In the genomic region with DNA sequence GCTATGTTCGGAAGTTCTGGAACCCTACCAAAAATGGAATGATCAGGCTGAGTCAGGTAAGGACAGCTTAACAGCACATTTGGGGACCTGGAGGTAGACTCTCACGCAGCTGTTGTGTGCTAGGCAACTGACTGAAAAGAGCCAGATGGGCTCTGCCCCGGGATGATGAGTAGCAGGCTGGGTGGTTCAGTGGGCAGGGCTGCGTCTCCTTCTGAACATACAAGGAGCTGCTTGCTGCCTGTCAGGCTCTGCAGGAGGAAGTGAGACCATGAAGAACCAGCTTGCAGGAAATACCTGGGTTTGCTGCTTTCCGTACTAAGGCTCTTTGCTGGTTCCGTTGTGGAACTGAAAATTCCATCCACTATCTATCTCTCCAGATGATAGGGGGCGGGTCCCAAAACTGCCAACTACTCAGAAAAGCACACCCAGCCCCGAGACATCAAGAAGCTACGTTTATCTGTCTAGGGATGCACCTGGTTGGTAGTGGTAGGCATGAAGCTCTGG, we compare ENCODE assay signal across 13 mouse cellular contexts. TPM values are rescaled to one million over a fixed set of nuclear protein-coding genes. Genes with fewer than 3 reads are reported as not detected.
DNase-seq lines count a peak whose midpoint lies in the region; ATAC-seq and TF ChIP-seq lines count a peak whose summit lies in the region.
"Had no signal": no experiment of that assay in that cellular context is flagged by ENCODE, and none has a peak within 500 bp of the region (broad histone marks: within the 10 kb centered on the region; RNA-seq: fewer than 3 reads in every experiment).

No protein-coding gene starts in this region.

- no peak overlapping the region for H3K4me2 ChIP-seq in heart, embryonic 12.5 days
- H3K4me2 ChIP-seq in liver, embryonic 14.5 days (ENCODE audit: low read depth), result peak overlapping the region; percentile 57
- no peak overlapping the region for H3K4me2 ChIP-seq in hindbrain, embryonic 11.5 days (replicated peaks; ENCODE audit: low read depth, low read length)
- H3K4me2 ChIP-seq in hindbrain, embryonic 14.5 days (replicated peaks), result no peak overlapping the region
- H3K4me2 ChIP-seq: neural tube, embryonic 15.5 days had no signal

- H3K9me3 ChIP-seq in heart, embryonic 12.5 days (replicated peaks), result 0 out of 2 replicates have a peak, but pooled peaks cover 5% of the 10 kb centered on the region
- H3K9me3 ChIP-seq in liver, embryonic 14.5 days (ENCODE audit: control insufficient read depth, low read length), result no peaks in the 10 kb centered on the region
- no peaks in the 10 kb centered on the region for H3K9me3 ChIP-seq in hindbrain, embryonic 11.5 days (ENCODE audit: control insufficient read depth, low read length)
- no peaks in the 10 kb centered on the region for H3K9me3 ChIP-seq in hindbrain, embryonic 14.5 days (ENCODE audit: control insufficient read depth, low read length)
- H3K9me3 ChIP-seq: neural tube, embryonic 15.5 days had no signal

- H3K27me3 ChIP-seq in heart, embryonic 12.5 days (replicated peaks), result no peaks in the 10 kb centered on the region
- no peaks in the 10 kb centered on the region for H3K27me3 ChIP-seq in heart, adult 2 months (ENCODE audit: control insufficient read depth, insufficient read depth, low read length)
- H3K27me3 ChIP-seq in liver, embryonic 14.5 days (ENCODE audit: control insufficient read depth, insufficient read depth, low read length), result no peaks in the 10 kb centered on the region
- no peaks in the 10 kb centered on the region for H3K27me3 ChIP-seq in hindbrain, embryonic 11.5 days (ENCODE audit: control insufficient read depth, insufficient read depth, low read length)
- H3K27me3 ChIP-seq in hindbrain, embryonic 14.5 days (ENCODE audit: control insufficient read depth, insufficient read depth, low read length), result no peaks in the 10 kb centered on the region
- H3K27me3 ChIP-seq: neural tube, embryonic 15.5 days had no signal

- intact Hi-C loops in heart, adult 2 months (cut with DNase I), result no loop called here

- H3K4me1 ChIP-seq in heart, embryonic 12.5 days (replicated peaks), result peaks cover 45% of the 10 kb centered on the region
- H3K4me1 ChIP-seq in heart, adult 2 months (ENCODE audit: control insufficient read depth, insufficient read depth, low read length), result peaks cover 10% of the 10 kb centered on the region
- peaks cover 13 to 27% of the 10 kb centered on the region in 2 experiments for H3K4me1 ChIP-seq in liver, embryonic 14.5 days (replicated peaks; ENCODE audit: control insufficient read depth in 2 of 2, insufficient read depth in 2 of 2, low read length in 1 of 2)
- no peaks in the 10 kb centered on the region for H3K4me1 ChIP-seq in hindbrain, embryonic 11.5 days (replicated peaks; ENCODE audit: control insufficient read depth, insufficient read depth, low read length)
- 0 out of 2 replicates have a peak, but pooled peaks cover 2% of the 10 kb centered on the region for H3K4me1 ChIP-seq in hindbrain, embryonic 14.5 days (replicated peaks; ENCODE audit: control insufficient read depth, insufficient read depth, low read length)
- H3K4me1 ChIP-seq: neural tube, embryonic 15.5 days had no signal

- ATAC-seq in heart, embryonic 12.5 days (ENCODE audit: insufficient number of reproducible peaks, low FRiP score), result 0 out of 2 replicates have a peak, but pooled peaks have one; percentile 34
- ATAC-seq in erythroblast, adult 5-6 weeks (replicated peaks; ENCODE audit: low FRiP score, poor library complexity, severe bottlenecking), result peak; percentile 78
- peak; percentile 93 for ATAC-seq in liver, embryonic 14.5 days (ENCODE audit: insufficient read depth)
- ATAC-seq in hindbrain, embryonic 11.5 days (ENCODE audit: low FRiP score), result no peak
- no peak for ATAC-seq in hindbrain, embryonic 14.5 days (ENCODE audit: low FRiP score)
- ATAC-seq: activated CD4-positive, CD25-positive, alpha-beta regulatory T cell, adult 4 months; inflammation-experienced regulatory T-cells, adult 6 months had no signal

- WGBS in heart, embryonic 12.5 days, result 45% methylated on average over 9 of the region's 9 CpGs
- 38% methylated on average over 9 of the region's 9 CpGs for WGBS in heart, adult 2 months
- 12% methylated on average over 9 of the region's 9 CpGs for WGBS in liver, embryonic 14.5 days (ENCODE audit: insufficient replicate concordance)
- WGBS in hindbrain, embryonic 11.5 days, result 82% methylated on average over 9 of the region's 9 CpGs
- 81% methylated on average over 9 of the region's 9 CpGs for WGBS in hindbrain, embryonic 14.5 days

- H3K27ac ChIP-seq in heart, embryonic 12.5 days (ENCODE audit: poor library complexity, severe bottlenecking), result no peak overlapping the region
- no peak overlapping the region for H3K27ac ChIP-seq in heart, adult 2 months
- H3K27ac ChIP-seq in liver, embryonic 14.5 days, result peak overlapping the region; percentile 38
- H3K27ac ChIP-seq in hindbrain, embryonic 11.5 days (ENCODE audit: low read depth, low read length), result no peak overlapping the region
- no peak overlapping the region for H3K27ac ChIP-seq in hindbrain, embryonic 14.5 days
- H3K27ac ChIP-seq: neural tube, embryonic 15.5 days had no signal

- TF ChIP-seq EP300 in heart, adult 2 months (IDR thresholded peaks at IDR 0.05; ENCODE audit: insufficient read depth, low read depth, low read length), result no peak
- TF ChIP-seq EP300 in liver, embryonic 14.5 days (IDR thresholded peaks at IDR 0.05; ENCODE audit: low read depth), result peak; percentile 80

- no peak for DNase-seq in heart, adult 2 months
- DNase-seq in liver, embryonic 14.5 days (ENCODE audit: low read depth in 3 of 3, low spot score in 3 of 3), result peak in 1 of 3 experiments; percentile 80
- peak; percentile 62 to 74 for DNase-seq in right cerebral cortex, postnatal 36 days (ENCODE audit: low spot score in 2 of 2)
- DNase-seq in hindbrain, embryonic 11.5 days (ENCODE audit: low spot score), result no peak
- DNase-seq in hindbrain, embryonic 14.5 days (ENCODE audit: low spot score), result no peak
- no peak for DNase-seq in adrenal gland, adult 2 months
- DNase-seq: kidney, postnatal 4 days had no signal

- H3K79me2 ChIP-seq in heart, adult 2 months (replicated peaks; ENCODE audit: control insufficient read depth, insufficient read depth, low read length), result no peaks in the 10 kb centered on the region

- no peak for TF ChIP-seq POLR2A in heart, adult 2 months (IDR thresholded peaks at IDR 0.05; ENCODE audit: insufficient read depth, low read depth, low read length)

- TF ChIP-seq CTCF in heart, adult 2 months (IDR thresholded peaks at IDR 0.05), result no peak
- TF ChIP-seq CTCF in liver, embryonic 14.5 days (IDR thresholded peaks at IDR 0.05; ENCODE audit: low read depth), result 0 out of 2 replicates have a peak, but pooled peaks have one; percentile 8

- no peak overlapping the region for H3K4me3 ChIP-seq in heart, embryonic 12.5 days
- H3K4me3 ChIP-seq in heart, adult 2 months, result no peak overlapping the region
- H3K4me3 ChIP-seq in liver, embryonic 14.5 days (ENCODE audit: insufficient read depth in 1 of 2, low read depth in 2 of 2, low read length in 2 of 2), result peak overlapping the region; percentile 4 to 17; a peak in 2 of 4 replicates
- no peak overlapping the region for H3K4me3 ChIP-seq in hindbrain, embryonic 11.5 days (ENCODE audit: low read depth, low read length)
- H3K4me3 ChIP-seq in hindbrain, embryonic 14.5 days (replicated peaks; ENCODE audit: low read length), result no peak overlapping the region
- H3K4me3 ChIP-seq: megakaryocyte, embryonic 14.5 days; neural tube, embryonic 15.5 days had no signal

- no peak overlapping the region for H3K9ac ChIP-seq in heart, embryonic 12.5 days
- H3K9ac ChIP-seq in heart, adult 2 months (ENCODE audit: low read depth, low read length), result no peak overlapping the region
- H3K9ac ChIP-seq in liver, embryonic 14.5 days (replicated peaks), result peak overlapping the region; percentile 38
- H3K9ac ChIP-seq in hindbrain, embryonic 11.5 days (ENCODE audit: low read depth, low read length), result no peak overlapping the region
- H3K9ac ChIP-seq in hindbrain, embryonic 14.5 days, result no peak overlapping the region
- H3K9ac ChIP-seq: neural tube, embryonic 15.5 days had no signal

- no peaks in the 10 kb centered on the region for H3K36me3 ChIP-seq in heart, embryonic 12.5 days
- H3K36me3 ChIP-seq in heart, adult 2 months (ENCODE audit: control insufficient read depth, insufficient read depth, low read length), result no peaks in the 10 kb centered on the region
- no peaks in the 10 kb centered on the region for H3K36me3 ChIP-seq in liver, embryonic 14.5 days (replicated peaks; ENCODE audit: control insufficient read depth, insufficient read depth, low read depth)
- no peaks in the 10 kb centered on the region for H3K36me3 ChIP-seq in hindbrain, embryonic 11.5 days (ENCODE audit: control insufficient read depth, insufficient read depth, low read length)
- H3K36me3 ChIP-seq in hindbrain, embryonic 14.5 days (replicated peaks; ENCODE audit: control insufficient read depth, insufficient read depth), result no peaks in the 10 kb centered on the region
- H3K36me3 ChIP-seq: neural tube, embryonic 15.5 days had no signal

RNA-seq across cellular contexts. Expression of a gene that starts 18.1 kb away (rescaled TPM):
- 608 and 648 TPM in 2 replicates for polyA plus RNA-seq in heart, embryonic 12.5 days (2016; fragmentation: Nextera tagmentation; extraction: Ambion mirVana)
- total RNA-seq in heart, adult 2 months (2021), result 100 to 1,000 TPM; 251 to 296 TPM
- 247 and 287 TPM in 2 replicates for polyA plus RNA-seq in heart, adult 2 months (2012; rRNA removed)
- 553 and 845 TPM in 2 replicates for total RNA-seq in erythroblast, adult 5-6 weeks (2015; ENCODE audit: low replicate concordance)
- 192 and 282 TPM in 2 replicates for total RNA-seq in erythroblast, adult 5-6 weeks (2017; ENCODE audit: low replicate concordance)
- 718 and 743 TPM in 2 replicates for polyA plus RNA-seq in liver, embryonic 14.5 days (2012; rRNA removed)
- 713 and 720 TPM in 2 replicates for polyA plus RNA-seq in liver, embryonic 14.5 days (2014; fragmentation: Nextera tagmentation; extraction: Ambion mirVana)
- polyA plus RNA-seq in hindbrain, embryonic 11.5 days (2014; fragmentation: Nextera tagmentation; extraction: Ambion mirVana), result 882 and 903 TPM in 2 replicates
- polyA plus RNA-seq in hindbrain, embryonic 14.5 days (2014; fragmentation: Nextera tagmentation; extraction: Ambion mirVana), result 650 and 781 TPM in 2 replicates
- 100 to 1,000 TPM; 391 to 419 TPM for total RNA-seq in adrenal gland, adult 2 months (2021)
- polyA plus RNA-seq in adrenal gland, adult 2 months (2012; rRNA removed), result 183 and 201 TPM in 2 replicates

RNA-seq across cellular contexts. Expression of a gene that starts 27.0 kb away (rescaled TPM):
- polyA plus RNA-seq in heart, embryonic 12.5 days (2016; fragmentation: Nextera tagmentation; extraction: Ambion mirVana), result 26.9 and 27.1 TPM in 2 replicates
- total RNA-seq in heart, adult 2 months (2021), result 10 to 100 TPM; 20.1 to 26.7 TPM
- polyA plus RNA-seq in heart, adult 2 months (2012; rRNA removed), result 12.0 and 12.5 TPM in 2 replicates
- total RNA-seq in erythroblast, adult 5-6 weeks (2015; ENCODE audit: low replicate concordance), result 0.77 and 4.2 TPM in 2 replicates
- total RNA-seq in erythroblast, adult 5-6 weeks (2017; ENCODE audit: low replicate concordance), result 4.5 and 7.4 TPM in 2 replicates
- polyA plus RNA-seq in liver, embryonic 14.5 days (2012; rRNA removed), result 13.6 and 19.5 TPM in 2 replicates
- polyA plus RNA-seq in liver, embryonic 14.5 days (2014; fragmentation: Nextera tagmentation; extraction: Ambion mirVana), result 26.7 and 26.8 TPM in 2 replicates
- polyA plus RNA-seq in hindbrain, embryonic 11.5 days (2014; fragmentation: Nextera tagmentation; extraction: Ambion mirVana), result 26.4 and 30.3 TPM in 2 replicates
- polyA plus RNA-seq in hindbrain, embryonic 14.5 days (2014; fragmentation: Nextera tagmentation; extraction: Ambion mirVana), result 22.4 and 23.5 TPM in 2 replicates
- 10 to 100 TPM; 12.2 to 16.9 TPM for total RNA-seq in adrenal gland, adult 2 months (2021)
- 11.0 and 14.8 TPM in 2 replicates for polyA plus RNA-seq in adrenal gland, adult 2 months (2012; rRNA removed)

RNA-seq across cellular contexts. Expression of a gene that starts 36.1 kb away (rescaled TPM):
- 4.8 and 5.1 TPM in 2 replicates for polyA plus RNA-seq in heart, embryonic 12.5 days (2016; fragmentation: Nextera tagmentation; extraction: Ambion mirVana)
- 1 to 10 TPM; 6.6 to 6.8 TPM for total RNA-seq in heart, adult 2 months (2021)
- polyA plus RNA-seq in heart, adult 2 months (2012; rRNA removed), result 27.8 and 34.8 TPM in 2 replicates
- 2.5 TPM in 1 of 2 replicates, not detected in the other for total RNA-seq in erythroblast, adult 5-6 weeks (2015; ENCODE audit: low replicate concordance)
- 0.26 TPM in 1 of 2 replicates, not detected in the other for total RNA-seq in erythroblast, adult 5-6 weeks (2017; ENCODE audit: low replicate concordance)
- 17.3 and 23.7 TPM in 2 replicates for polyA plus RNA-seq in liver, embryonic 14.5 days (2012; rRNA removed)
- polyA plus RNA-seq in liver, embryonic 14.5 days (2014; fragmentation: Nextera tagmentation; extraction: Ambion mirVana), result 24.9 and 25.2 TPM in 2 replicates
- 4.2 and 6.0 TPM in 2 replicates for polyA plus RNA-seq in hindbrain, embryonic 11.5 days (2014; fragmentation: Nextera tagmentation; extraction: Ambion mirVana)
- 7.9 and 8.2 TPM in 2 replicates for polyA plus RNA-seq in hindbrain, embryonic 14.5 days (2014; fragmentation: Nextera tagmentation; extraction: Ambion mirVana)
- total RNA-seq in adrenal gland, adult 2 months (2021), result 10 to 100 TPM; 32.6 to 46.6 TPM
- 144 and 175 TPM in 2 replicates for polyA plus RNA-seq in adrenal gland, adult 2 months (2012; rRNA removed)

RNA-seq across cellular contexts. Expression of a gene that starts 36.3 kb away (rescaled TPM):
- 39.7 and 44.4 TPM in 2 replicates for polyA plus RNA-seq in heart, embryonic 12.5 days (2016; fragmentation: Nextera tagmentation; extraction: Ambion mirVana)
- total RNA-seq in heart, adult 2 months (2021), result 10 to 100 TPM; 18.7 to 21.8 TPM
- polyA plus RNA-seq in heart, adult 2 months (2012; rRNA removed), result 33.2 and 43.0 TPM in 2 replicates
- 0.77 and 7.3 TPM in 2 replicates for total RNA-seq in erythroblast, adult 5-6 weeks (2015; ENCODE audit: low replicate concordance)
- 0.84 and 3.2 TPM in 2 replicates for total RNA-seq in erythroblast, adult 5-6 weeks (2017; ENCODE audit: low replicate concordance)
- polyA plus RNA-seq in liver, embryonic 14.5 days (2012; rRNA removed), result 14.4 and 16.4 TPM in 2 replicates
- 14.3 and 16.3 TPM in 2 replicates for polyA plus RNA-seq in liver, embryonic 14.5 days (2014; fragmentation: Nextera tagmentation; extraction: Ambion mirVana)
- polyA plus RNA-seq in hindbrain, embryonic 11.5 days (2014; fragmentation: Nextera tagmentation; extraction: Ambion mirVana), result 31.2 and 34.7 TPM in 2 replicates
- 57.7 and 69.8 TPM in 2 replicates for polyA plus RNA-seq in hindbrain, embryonic 14.5 days (2014; fragmentation: Nextera tagmentation; extraction: Ambion mirVana)
- 10 to 100 TPM; 18.8 to 25.9 TPM for total RNA-seq in adrenal gland, adult 2 months (2021)
- polyA plus RNA-seq in adrenal gland, adult 2 months (2012; rRNA removed), result 29.0 and 33.9 TPM in 2 replicates

RNA-seq across cellular contexts. Expression of a gene that starts 41.9 kb away (rescaled TPM):
- 96.9 and 109 TPM in 2 replicates for polyA plus RNA-seq in heart, embryonic 12.5 days (2016; fragmentation: Nextera tagmentation; extraction: Ambion mirVana)
- total RNA-seq in heart, adult 2 months (2021), result 10 to 100 TPM; 70.0 to 74.6 TPM
- polyA plus RNA-seq in heart, adult 2 months (2012; rRNA removed), result 92.8 and 95.8 TPM in 2 replicates
- not detected in 2 replicates for total RNA-seq in erythroblast, adult 5-6 weeks (2015; ENCODE audit: low replicate concordance)
- total RNA-seq in erythroblast, adult 5-6 weeks (2017; ENCODE audit: low replicate concordance), result not detected in 2 replicates
- polyA plus RNA-seq in liver, embryonic 14.5 days (2012; rRNA removed), result 11.3 and 18.3 TPM in 2 replicates
- polyA plus RNA-seq in liver, embryonic 14.5 days (2014; fragmentation: Nextera tagmentation; extraction: Ambion mirVana), result 5.6 and 5.7 TPM in 2 replicates
- 222 and 249 TPM in 2 replicates for polyA plus RNA-seq in hindbrain, embryonic 11.5 days (2014; fragmentation: Nextera tagmentation; extraction: Ambion mirVana)
- 183 and 186 TPM in 2 replicates for polyA plus RNA-seq in hindbrain, embryonic 14.5 days (2014; fragmentation: Nextera tagmentation; extraction: Ambion mirVana)
- total RNA-seq in adrenal gland, adult 2 months (2021), result 10 to 100 TPM; 17.5 to 28.6 TPM
- 56.4 and 90.6 TPM in 2 replicates for polyA plus RNA-seq in adrenal gland, adult 2 months (2012; rRNA removed)

Comparison
In these comparisons a context has a peak if more than half of its experiments do, and no peak if none do; other contexts are left out.
1. ATAC-seq: peak in heart, embryonic 12.5 days (single experiment), erythroblast, adult 5-6 weeks (single experiment) and liver, embryonic 14.5 days (single experiment); none in hindbrain, embryonic 11.5 days (single experiment) and hindbrain, embryonic 14.5 days (single experiment).
2. H3K4me3 ChIP-seq: peak in liver, embryonic 14.5 days (2 of 2); none in heart, embryonic 12.5 days (single experiment), heart, adult 2 months (single experiment), hindbrain, embryonic 11.5 days (single experiment) and hindbrain, embryonic 14.5 days (single experiment).
3. DNase-seq: peak in right cerebral cortex, postnatal 36 days (2 of 2); none in heart, adult 2 months (0 of 2), hindbrain, embryonic 11.5 days (single experiment), hindbrain, embryonic 14.5 days (single experiment) and adrenal gland, adult 2 months (single experiment).